Mouse (Mus musculus) neural tube, embryonic 11.5 days (tissue): ENCODE data around the gene Ccdc24. TPM values are rescaled to one million over a fixed set of nuclear protein-coding genes. Genes with fewer than 3 reads are reported as not detected.
A peak's percentile ranks its signal among the peaks of the same experiment; 100 is the strongest.

Experiments
- ATAC-seq: fragments of 200-750 bp; cut with Nextera tagmentation; 2 replicates; pipeline ENCODE4 v1.8.0; 2017; ENCODE audit warnings: moderate number of reproducible peaks, mild to moderate bottlenecking, moderate TSS enrichment, moderate library complexity; ENCODE audit not compliant: insufficient read depth, low FRiP score, low TSS enrichment
- DNase-seq: peaks from one replicate; pipeline ENCODE4 v3.0.0-alpha.2; 2015; ENCODE audit warnings: low spot score
- H3K27ac ChIP-seq: fragments of 300-500 bp; sonication (generic); 2 replicates; pipeline ENCODE4 v1.5.1; 2014; ENCODE audit warnings: low read depth, mild to moderate bottlenecking, low read length
- H3K27me3 ChIP-seq: fragments of 300-500 bp; sonication (generic); 2 replicates; pipeline ENCODE4 v1.6.1; 2014; ENCODE audit warnings: mild to moderate bottlenecking, low read length, mixed read lengths; ENCODE audit not compliant: control insufficient read depth, insufficient read depth
- H3K36me3 ChIP-seq: fragments of 300-500 bp; sonication (generic); 2 replicates; pipeline ENCODE4 v1.6.1; 2014; ENCODE audit warnings: mild to moderate bottlenecking, low read length, moderate library complexity, mixed read lengths; ENCODE audit not compliant: control insufficient read depth, insufficient read depth
- H3K4me1 ChIP-seq: fragments of 300-500 bp; sonication (generic); 2 replicates; pipeline ENCODE4 v1.6.1; 2014; ENCODE audit warnings: low read length, mixed read lengths; ENCODE audit not compliant: control insufficient read depth, insufficient read depth
- H3K4me2 ChIP-seq: fragments of 300-500 bp; sonication (generic); 2 replicates; pipeline ENCODE4 v1.6.1; 2014; ENCODE audit warnings: low read depth, mild to moderate bottlenecking, moderate library complexity
- H3K4me3 ChIP-seq: fragments of 300-500 bp; sonication (generic); 2 replicates; pipeline ENCODE4 v1.5.1; 2014; ENCODE audit warnings: low read depth, low read length
- H3K9ac ChIP-seq: fragments of 300-500 bp; sonication (generic); 2 replicates; pipeline ENCODE4 v1.6.1; 2014; ENCODE audit warnings: mild to moderate bottlenecking, low read length
- H3K9me3 ChIP-seq: fragments of 300-500 bp; sonication (generic); 2 replicates; pipeline ENCODE4 v1.6.1; 2016; ENCODE audit warnings: low read length; ENCODE audit not compliant: control insufficient read depth
- WGBS: fragments of 180-500 bp; shearing (Covaris S2); extraction: QIAGEN DNeasy Blood & Tissue Kit; methylation state at CpG from one replicate; pipeline ENCODE4 v1.1.7; 2014; 5-methylcytosine and 5-hydroxymethylcytosine counted together
- polyA plus RNA-seq: library from polyadenylated mRNA; unstranded; fragments of >200 nt; fragmentation: Nextera tagmentation; extraction: Ambion mirVana; gene quantifications from 2 replicates; pipeline ENCODE4 v1.2.1, GENCODE M21; 2014

Ccdc24 gene
- 0.81 and 1.8 TPM in 2 replicates for polyA plus RNA-seq

- DNase-seq (no peak), ATAC-seq (no peak)
- Histone ChIP-seq H3K4me3 (no peak within 1 kb of the TSS), H3K36me3 (peaks cover 11% of the 10 kb centered on the region), H3K9ac (peak within 1 kb of the TSS; percentile 32; the same call in 1 of the 2 replicates), H3K4me1 (peaks cover 6% of the 10 kb centered on the region; the same call in 1 of the 2 replicates), H3K27ac (no peak within 1 kb of the TSS), H3K27me3 (no peaks in the 10 kb centered on the region), H3K4me2 (peak within 1 kb of the TSS; percentile 32), H3K9me3 (no peaks in the 10 kb centered on the region)
- WGBS, result 7% methylated on average over 13 of the region's 14 CpGs
Measured at GRCm38 (mm10) chr4:117872471-117872886, at the start of gene Ccdc24. Gene Ccdc24 (minus strand): TSS chr4:117872557.

- Histone ChIP-seq H3K9ac (no peak overlapping the region), H3K9me3 (no peaks in the 10 kb centered on the region), H3K4me3 (no peak overlapping the region), H3K27ac (no peak overlapping the region), H3K36me3 (no peaks in the 10 kb centered on the region), H3K4me2 (no peak overlapping the region), H3K27me3 (peaks cover 9% of the 10 kb centered on the region), H3K4me1 (no peaks in the 10 kb centered on the region)
- WGBS, result 83% methylated on average over 2 of the region's 2 CpGs
- DNase-seq, result no peak
- ATAC-seq, result no peak
Measured at GRCm38 (mm10) chr4:117921358-117921757, 49.0 kb upstream of the Ccdc24 start.

DNA sequence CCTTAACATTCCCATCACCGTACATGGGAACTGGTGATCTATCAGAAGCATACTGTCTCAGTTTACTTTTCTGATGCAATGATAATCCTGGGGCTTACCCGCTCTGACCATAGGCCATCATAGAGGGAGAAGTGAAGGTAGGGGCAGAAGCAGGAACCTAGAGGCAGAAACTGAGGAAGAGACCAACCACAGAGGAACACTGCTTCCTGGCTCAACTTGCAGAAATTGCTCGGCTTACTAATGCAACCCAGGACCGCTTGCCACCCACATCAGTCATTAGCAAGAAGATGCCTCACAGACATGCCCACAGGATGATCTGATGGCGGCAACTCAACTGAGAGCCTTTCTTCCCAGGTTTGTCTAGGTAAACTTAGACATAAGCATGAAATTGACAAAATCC lies 46.4 kb upstream of the Ccdc24 start:
- 92% methylated on average over 5 of the region's 5 CpGs for WGBS
- ATAC-seq, result no peak

DNA sequence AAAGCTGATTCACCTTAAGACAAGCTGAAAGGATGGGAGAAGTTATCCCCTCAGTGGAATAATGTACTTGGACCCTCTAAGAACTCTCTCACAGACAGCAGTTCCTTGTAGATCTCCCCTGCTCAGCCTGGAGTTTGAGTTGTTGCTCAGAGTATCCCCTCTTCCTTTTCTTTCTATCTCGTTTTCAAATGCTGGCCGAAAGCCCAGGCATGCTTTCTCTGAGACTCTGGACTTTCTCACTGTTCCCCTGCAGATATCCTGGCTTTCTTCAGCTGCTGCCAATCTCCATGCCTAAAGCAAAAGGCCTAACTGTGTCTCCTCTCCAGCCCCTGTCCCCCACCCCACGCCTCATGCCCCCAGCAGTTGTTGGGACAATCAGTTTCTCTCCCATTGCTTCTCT lies 45.9 kb upstream of the Ccdc24 start:
- Histone ChIP-seq H3K9ac (no peak overlapping the region), H3K9me3 (no peaks in the 10 kb centered on the region), H3K27ac (no peak overlapping the region), H3K4me3 (no peak overlapping the region), H3K4me1 (peaks cover 12% of the 10 kb centered on the region), H3K4me2 (no peak overlapping the region), H3K36me3 (no peaks in the 10 kb centered on the region), H3K27me3 (no peaks in the 10 kb centered on the region)
- DNase-seq, result no peak
- 83% methylated on average over 3 of the region's 3 CpGs for WGBS
- ATAC-seq, result no peak

More for the DNA sequence above, 46.4 kb upstream of the Ccdc24 start:
- no peak overlapping the region for H3K4me3 ChIP-seq
- H3K36me3 ChIP-seq, result no peaks in the 10 kb centered on the region
- DNase-seq, result no peak
- no peak overlapping the region for H3K4me2 ChIP-seq
- no peaks in the 10 kb centered on the region for H3K27me3 ChIP-seq
- no peak overlapping the region for H3K27ac ChIP-seq
- H3K9ac ChIP-seq, result no peak overlapping the region
- no peaks in the 10 kb centered on the region for H3K9me3 ChIP-seq
- H3K4me1 ChIP-seq, result peaks cover 8% of the 10 kb centered on the region

GRCm38 (mm10) chr4:117917847-117918246 lies 45.5 kb upstream of the Ccdc24 start:
- no peak for ATAC-seq

GRCm38 (mm10) chr4:117917402-117917801 lies 45.0 kb upstream of the Ccdc24 start:
- Histone ChIP-seq H3K4me2 (no peak overlapping the region), H3K9ac (no peak overlapping the region), H3K27ac (no peak overlapping the region), H3K36me3 (no peaks in the 10 kb centered on the region), H3K4me3 (no peak overlapping the region), H3K27me3 (no peaks in the 10 kb centered on the region), H3K9me3 (no peaks in the 10 kb centered on the region), H3K4me1 (peaks cover 20% of the 10 kb centered on the region)
- WGBS, result 94% methylated on average over 4 of the region's 4 CpGs
- DNase-seq (no peak), ATAC-seq (no peak)

More at GRCm38 (mm10) chr4:117917847-117918246, 45.5 kb upstream of the Ccdc24 start:
- H3K4me3 ChIP-seq, result no peak overlapping the region
- DNase-seq, result no peak
- 92% methylated on average over 4 of the region's 4 CpGs for WGBS
- H3K9ac ChIP-seq, result no peak overlapping the region
- H3K27me3 ChIP-seq, result no peaks in the 10 kb centered on the region
- peaks cover 16% of the 10 kb centered on the region for H3K4me1 ChIP-seq
- no peaks in the 10 kb centered on the region for H3K9me3 ChIP-seq
- no peak overlapping the region for H3K27ac ChIP-seq
- H3K36me3 ChIP-seq, result no peaks in the 10 kb centered on the region
- H3K4me2 ChIP-seq, result no peak overlapping the region

- H3K4me3 ChIP-seq, result no peak overlapping the region
- ATAC-seq, result no peak
- no peaks in the 10 kb centered on the region for H3K27me3 ChIP-seq
- no peak overlapping the region for H3K27ac ChIP-seq
- no peak overlapping the region for H3K9ac ChIP-seq
- H3K36me3 ChIP-seq, result 0 out of 2 replicates have a peak, but pooled peaks cover 2% of the 10 kb centered on the region
- no peak for DNase-seq
- no peak overlapping the region for H3K4me2 ChIP-seq
- H3K9me3 ChIP-seq, result no peaks in the 10 kb centered on the region
- H3K4me1 ChIP-seq, result peaks cover 20% of the 10 kb centered on the region
- WGBS, result 82% methylated on average over 5 of the region's 5 CpGs
Measured at GRCm38 (mm10) chr4:117916386-117916785, 44.0 kb upstream of the Ccdc24 start.

DNA sequence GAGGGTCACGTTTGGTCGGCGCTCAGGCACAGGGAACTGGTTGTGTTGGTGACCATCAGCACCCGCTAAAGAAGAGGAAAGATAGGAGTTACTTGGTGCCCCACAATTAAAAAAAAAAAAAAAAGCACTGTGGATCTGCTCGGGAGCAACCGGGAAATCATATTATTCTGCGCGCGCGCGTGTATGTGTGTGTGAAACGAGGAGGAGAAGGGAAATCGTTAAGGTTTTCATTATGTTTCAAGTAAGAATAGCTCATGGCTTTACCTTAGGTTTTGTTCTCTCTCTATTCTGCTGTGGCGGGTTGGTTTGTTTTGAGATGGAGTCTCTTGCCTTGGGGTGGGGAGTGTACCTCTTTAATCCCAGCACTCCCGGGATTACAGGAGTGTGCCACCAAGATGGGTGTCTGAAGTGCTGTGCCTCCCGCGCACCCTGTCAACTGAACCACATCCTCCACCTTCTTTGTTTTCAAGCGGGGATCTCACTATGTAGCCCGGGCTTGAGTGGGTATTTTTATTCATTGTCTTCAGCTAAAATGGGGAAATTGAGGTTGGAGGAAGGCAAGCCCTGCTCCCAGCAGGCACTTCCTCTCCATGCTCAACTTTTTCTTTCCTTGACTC lies 43.2 kb upstream of the Ccdc24 start:
- Histone ChIP-seq H3K4me3 (peak overlapping the region; percentile 72), H3K9me3 (no peaks in the 10 kb centered on the region), H3K9ac (peak overlapping the region; percentile 79), H3K36me3 (0 out of 2 replicates have a peak, but pooled peaks cover 2% of the 10 kb centered on the region), H3K27ac (no peak overlapping the region), H3K27me3 (no peaks in the 10 kb centered on the region), H3K4me1 (peaks cover 20% of the 10 kb centered on the region), H3K4me2 (peak overlapping the region; percentile 66)
- 9% methylated on average over 19 of the region's 19 CpGs for WGBS
- ATAC-seq, result no peak
- no peak for DNase-seq
